In genomic region chr7:24869080-24869479, GRCm38 (mm10) we compare ENCODE assay signal across 29 mouse cellular contexts. TPM values are rescaled to one million over a fixed set of nuclear protein-coding genes. Genes with fewer than 3 reads are reported as not detected.
"Had no signal": no experiment of that assay in that cellular context is flagged by ENCODE, and none has a peak within 500 bp of the region (broad histone marks: within the 10 kb centered on the region; RNA-seq: fewer than 3 reads in every experiment).

No protein-coding gene starts in this region.

- H3K4me3 ChIP-seq: layer of hippocampus, adult 2 months; limb, embryonic 13.5 days; liver, embryonic 12.5 days; liver, embryonic 15.5 days; lung, embryonic 15.5 days; megakaryocyte, embryonic 14.5 days; midbrain, embryonic 12.5 days; midbrain, embryonic 15.5 days had no signal

- H3K9ac ChIP-seq: limb, embryonic 13.5 days; liver, embryonic 12.5 days; liver, embryonic 15.5 days; lung, embryonic 15.5 days; midbrain, embryonic 12.5 days; midbrain, embryonic 15.5 days had no signal

- H3K9me3 ChIP-seq: liver, embryonic 12.5 days; liver, embryonic 15.5 days; lung, embryonic 15.5 days; midbrain, embryonic 15.5 days had no signal

- H3K4me2 ChIP-seq: limb, embryonic 13.5 days; liver, embryonic 12.5 days; liver, embryonic 15.5 days; lung, embryonic 15.5 days; midbrain, embryonic 12.5 days; midbrain, embryonic 15.5 days had no signal

- H3K4me1 ChIP-seq: limb, embryonic 13.5 days; lung, embryonic 15.5 days; midbrain, embryonic 15.5 days had no signal

- DNase-seq: kidney, adult 2 months; kidney, postnatal 25 days; layer of hippocampus, adult 9-11 months; liver; lung, adult 18-20 months; lung, postnatal 10 days; lung, postnatal 36 days; thymus, postnatal 25 days had no signal

- H3K27ac ChIP-seq: kidney, postnatal 0 days; layer of hippocampus, adult 2 months; limb, embryonic 10.5 days; limb, embryonic 13.5 days; liver, embryonic 12.5 days; liver, embryonic 15.5 days; lung, embryonic 15.5 days; midbrain, embryonic 12.5 days; midbrain, embryonic 15.5 days had no signal

- H3K36me3 ChIP-seq: limb, embryonic 10.5 days; limb, embryonic 13.5 days; liver, embryonic 12.5 days; liver, embryonic 15.5 days; lung, embryonic 15.5 days; midbrain, embryonic 12.5 days; midbrain, embryonic 15.5 days had no signal

RNA-seq across cellular contexts. Expression of gene Lypd4, which starts 0.7 kb away (rescaled TPM):
- total RNA-seq: layer of hippocampus, adult 2 months; layer of hippocampus, postnatal 25 days; left cerebral cortex, adult 18-20 months; left cerebral cortex, postnatal 25 days had no signal
- polyA plus RNA-seq: kidney, embryonic 14.5 days; kidney, postnatal 0 days; large intestine, adult 2 months; limb, embryonic 10.5 days; limb, embryonic 13.5 days; liver, embryonic 12.5 days; liver, embryonic 15.5 days; lung, embryonic 15.5 days; midbrain, embryonic 12.5 days; midbrain, embryonic 15.5 days; neural tube, embryonic 11.5 days; neural tube, embryonic 14.5 days; small intestine, adult 2 months; spleen, adult 2 months; stomach, embryonic 16.5 days; thymus, postnatal 0 days had no signal

RNA-seq across cellular contexts. Expression of gene Dmrtc2, which starts 0.8 kb away (rescaled TPM):
- total RNA-seq: layer of hippocampus, adult 2 months; layer of hippocampus, postnatal 25 days; left cerebral cortex, adult 18-20 months; left cerebral cortex, postnatal 25 days had no signal
- polyA plus RNA-seq: kidney, adult 2 months; kidney, embryonic 14.5 days; large intestine, adult 2 months; limb, embryonic 10.5 days; limb, embryonic 13.5 days; liver, embryonic 12.5 days; liver, embryonic 15.5 days; lung, embryonic 15.5 days; midbrain, embryonic 12.5 days; neural tube, embryonic 11.5 days; neural tube, embryonic 14.5 days; small intestine, adult 2 months; spleen, adult 2 months; stomach, embryonic 16.5 days had no signal

RNA-seq across cellular contexts. Expression of gene Gm9844, which starts 7.1 kb away (rescaled TPM):
- polyA plus RNA-seq: small intestine, adult 2 months had no signal

RNA-seq across cellular contexts. Expression of gene Cd79a, which starts 28.1 kb away (rescaled TPM):
- total RNA-seq: layer of hippocampus, adult 2 months had no signal
- polyA plus RNA-seq: liver, embryonic 12.5 days had no signal
